Mouse (Mus musculus) testis, adult 2 months (tissue): ENCODE results near the gene Hoxa7.

Source experiments
- CTCF ChIP-seq: fragments of 200-500 bp; IDR thresholded peaks from 2 replicates; pipeline ENCODE4 v1.5.1; 2012; ENCODE audit warnings: low read depth, mild to moderate bottlenecking, inconsistent platforms, low read length, moderate library complexity; ENCODE audit not compliant: control insufficient read depth, insufficient read depth, insufficient replicate concordance
- POLR2A ChIP-seq: fragments of 200-500 bp; IDR thresholded peaks from 2 replicates; pipeline ENCODE4 v1.6.1; 2012; ENCODE audit warnings: low read depth, mild to moderate bottlenecking, inconsistent platforms, low read length, moderate library complexity; ENCODE audit not compliant: control insufficient read depth

DNA sequence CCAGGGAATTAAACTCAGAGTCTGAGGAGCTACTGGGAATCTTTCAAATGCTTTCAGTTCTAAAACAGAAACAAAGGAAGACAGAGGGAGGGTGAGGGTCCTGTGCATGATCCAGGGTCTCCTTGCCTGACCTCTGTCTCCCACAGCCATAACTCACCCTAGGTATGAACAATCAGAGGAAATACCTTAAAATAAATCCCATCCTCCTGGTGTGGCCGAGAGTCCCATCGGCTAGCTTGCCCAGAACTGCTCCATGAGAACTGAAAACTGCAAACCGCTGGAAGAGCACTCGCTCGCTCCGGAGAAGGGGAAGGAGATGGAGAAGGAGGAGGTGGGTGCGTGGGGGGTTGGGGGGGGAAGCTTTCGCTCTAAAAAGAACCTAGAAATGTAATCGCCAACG lies 42.0 kb downstream of the Hoxa7 start:
- TF ChIP-seq CTCF (no peak), POLR2A (no peak)
